Mouse (Mus musculus) lung, postnatal 0 days (tissue): ENCODE measurements around the gene Tcf20.

Experiments
- CTCF ChIP-seq: IDR thresholded peaks from 2 replicates; pipeline ENCODE4 v1.5.1; 2016; ENCODE audit warnings: antibody characterized with exemption, mild to moderate bottlenecking
- EP300 ChIP-seq: IDR thresholded peaks from 2 replicates; pipeline ENCODE4 v1.6.1; 2016; ENCODE audit warnings: antibody characterized with exemption, mild to moderate bottlenecking, control low read depth

DNA sequence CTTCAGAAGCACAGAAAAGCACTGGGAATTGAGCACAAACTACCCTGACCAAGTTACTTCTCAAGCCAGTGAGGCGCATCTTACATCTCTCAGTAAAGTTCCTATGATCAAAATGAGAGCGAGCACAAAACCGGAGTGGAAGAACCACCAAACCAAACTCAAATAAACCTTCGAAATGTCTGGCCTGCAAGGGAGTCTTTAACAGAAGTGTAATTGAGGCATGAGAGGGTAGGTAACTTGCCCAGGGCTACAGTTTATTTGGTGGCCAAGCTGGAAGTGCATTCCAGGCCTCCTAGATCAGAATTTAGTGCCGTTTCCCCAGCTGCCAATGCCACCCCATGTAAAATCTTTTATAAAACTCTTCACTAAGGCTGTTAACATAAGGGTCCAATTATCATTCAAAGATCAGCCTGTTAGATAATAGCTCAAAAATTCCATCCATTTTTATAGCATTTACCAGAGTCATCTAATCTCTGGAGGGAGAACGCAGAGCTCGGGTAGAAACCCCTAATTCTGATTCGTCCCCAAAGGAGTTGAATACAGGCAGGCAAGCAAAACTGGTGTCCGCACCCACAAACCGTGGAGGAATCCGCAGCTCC lies 89.4 kb downstream of the Tcf20 start:
- no peak for TF ChIP-seq CTCF
- TF ChIP-seq EP300: no peak
